Mouse (Mus musculus): ENCODE results near the gene Gm30083.

Gene Gm30083

GRCm38 (mm10) chr14:34015063-34015462 is at the start of gene Gm30083:
TSS of gene Gm30083 (minus strand) at chr14:34015182.
- no peak for DNase-seq

DNA sequence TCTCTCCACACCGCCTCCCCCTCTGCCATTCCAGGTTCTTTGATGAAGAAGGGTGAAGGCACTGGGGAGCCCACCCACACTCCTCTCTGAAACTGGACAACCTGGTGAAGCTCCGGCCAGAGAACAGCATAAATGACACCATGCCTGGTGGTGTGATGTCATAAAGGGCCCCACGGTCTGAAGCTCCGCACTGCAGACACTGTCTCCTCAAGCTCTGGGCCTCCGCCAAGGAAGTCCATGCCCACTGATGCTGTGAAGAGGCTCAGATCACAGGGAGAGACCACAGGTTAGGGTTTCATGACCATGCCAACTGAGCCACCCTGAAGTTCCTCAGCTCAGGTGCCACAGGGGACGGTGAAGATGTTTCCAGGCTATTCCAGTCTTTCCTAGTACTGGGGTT is 37.5 kb upstream of the Gm30083 start, which contains the start of gene Antxrl:
Antxrl (plus strand) TSS at position 192 of the 400 bp plus-strand sequence.
- no peak for DNase-seq

DNA sequence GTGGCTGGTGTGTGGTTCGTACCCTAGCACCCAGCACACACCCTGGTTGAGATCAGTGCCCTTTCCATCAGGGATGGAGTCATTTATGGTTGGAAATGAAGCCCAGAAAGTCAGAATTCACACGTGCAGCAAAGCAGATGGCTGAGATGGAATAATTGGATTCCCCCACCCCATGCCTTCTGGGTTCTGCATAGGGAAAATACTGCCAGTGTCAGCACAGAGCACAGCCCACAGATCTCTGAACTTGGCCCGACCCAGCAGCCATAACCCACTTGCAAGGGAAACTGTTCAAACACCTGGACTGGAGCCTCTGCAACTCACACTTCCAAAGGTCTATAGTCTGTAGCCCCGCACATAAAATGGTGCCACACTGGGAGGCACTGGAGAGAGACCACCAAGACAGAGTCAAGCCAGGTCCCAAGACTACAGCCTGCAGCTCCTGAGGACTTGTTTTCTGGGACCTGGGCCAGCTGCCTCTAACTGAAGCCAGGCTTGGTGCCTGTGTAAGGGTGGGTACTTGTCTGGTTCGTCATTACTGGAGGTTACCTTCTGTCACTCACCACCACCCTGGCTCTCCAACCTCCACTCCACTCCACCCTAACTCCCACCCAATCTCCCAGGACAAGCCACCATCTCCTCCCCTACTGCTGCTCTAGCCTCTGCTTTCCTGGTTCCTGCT is 35.3 kb upstream of the Gm30083 start:
- no peak for DNase-seq

GRCm38 (mm10) chr14:34043341-34043740 is 28.4 kb upstream of the Gm30083 start:
- no peak for DNase-seq

DNA sequence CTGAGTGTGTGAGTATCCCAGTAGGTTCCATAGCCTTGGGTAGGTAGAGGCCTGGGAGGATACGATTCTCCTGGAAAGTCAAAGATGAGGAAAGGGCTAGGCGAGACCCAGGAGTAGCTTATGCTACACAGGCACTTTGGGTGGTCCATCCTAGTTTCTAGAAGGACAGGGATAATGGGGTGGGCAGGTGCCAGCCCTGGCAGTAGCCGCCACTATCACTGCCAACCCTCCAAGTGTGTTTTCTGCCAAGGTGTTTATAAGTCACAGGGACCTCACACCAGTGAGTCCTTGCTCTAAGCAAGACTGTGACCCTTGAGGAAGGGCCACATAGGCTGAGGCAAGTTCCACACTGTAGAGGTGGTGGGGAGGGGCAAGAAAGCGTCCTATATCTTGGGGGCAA is 26.3 kb upstream of the Gm30083 start:
- DNase-seq = no peak

DNA sequence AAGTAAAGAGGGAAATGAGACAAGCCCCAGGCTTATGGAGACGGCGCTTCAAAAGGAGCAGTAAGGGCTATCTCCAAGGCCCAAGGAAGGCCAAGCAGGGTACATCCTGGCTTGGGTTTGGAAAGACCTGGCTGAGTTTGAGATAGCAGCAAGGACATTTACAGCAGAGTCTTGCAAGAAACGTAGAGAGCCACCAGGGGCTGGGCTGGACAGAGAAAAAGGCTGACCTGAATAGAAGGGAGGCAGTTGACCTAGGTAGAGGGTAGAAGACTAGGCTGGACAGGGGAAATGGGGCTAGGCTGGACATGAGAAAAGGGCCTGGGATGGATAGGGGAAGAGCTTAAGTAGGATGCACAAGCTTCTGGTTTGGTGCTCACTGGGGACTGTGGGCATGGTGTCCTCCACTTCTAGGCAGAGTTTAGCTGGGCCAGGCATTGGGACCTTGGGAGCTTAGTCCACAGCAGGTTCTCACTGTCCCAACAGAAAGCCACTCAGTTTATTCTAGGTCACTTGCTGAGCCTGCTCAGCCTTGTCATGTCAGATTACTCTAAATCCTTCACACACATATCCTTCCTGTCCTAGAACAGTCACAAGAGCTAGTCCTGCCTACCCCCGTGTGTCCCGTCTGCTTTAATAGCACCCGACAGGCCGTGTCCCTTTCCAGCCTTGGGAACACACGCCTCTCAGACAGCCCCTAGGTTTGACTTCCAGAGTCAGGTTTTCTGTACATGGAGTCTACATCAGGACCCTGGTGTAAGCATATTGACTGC is 19.0 kb upstream of the Gm30083 start:
- DNase-seq = no peak

DNA sequence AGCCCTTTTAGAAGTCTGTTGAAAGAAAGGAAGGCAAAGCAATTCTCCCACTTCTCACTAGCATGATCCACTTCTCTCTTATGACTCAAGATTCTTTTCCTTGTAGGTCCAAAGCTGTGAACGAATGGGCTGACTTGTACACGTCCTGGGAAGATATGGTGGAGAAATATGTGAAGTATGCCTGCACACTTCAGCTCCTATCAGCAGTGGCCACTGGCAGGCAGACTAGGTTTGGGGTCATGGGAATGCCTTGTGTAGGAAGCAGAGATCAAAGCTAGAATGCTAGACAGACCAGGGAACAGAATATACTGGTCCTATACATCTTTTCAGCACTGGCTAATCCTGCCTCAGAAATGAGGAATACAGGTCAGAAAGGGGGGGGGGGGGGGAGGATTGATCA is 11.7 kb upstream of the Gm30083 start:
- DNase-seq = no peak

DNA sequence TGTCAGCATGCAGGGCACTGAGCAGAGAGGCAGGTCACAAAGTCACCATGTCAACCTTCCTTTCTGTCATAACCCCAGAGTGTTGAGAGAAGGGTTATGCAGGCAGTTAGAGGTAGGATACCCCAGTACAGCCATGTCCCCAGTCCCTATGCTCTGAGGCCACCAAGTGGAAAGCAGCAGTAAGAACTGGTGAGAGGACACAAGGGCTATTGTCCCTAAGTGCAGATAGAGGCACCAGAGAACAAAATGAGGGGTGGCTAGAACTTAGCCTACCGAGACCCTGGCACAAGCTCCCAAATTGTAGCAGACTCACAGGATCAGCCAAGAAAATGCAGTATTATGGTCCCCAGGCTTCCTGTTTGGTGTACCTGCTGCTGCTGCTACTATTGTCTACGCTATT is 2.0 kb upstream of the Gm30083 start:
- no peak for DNase-seq

DNA sequence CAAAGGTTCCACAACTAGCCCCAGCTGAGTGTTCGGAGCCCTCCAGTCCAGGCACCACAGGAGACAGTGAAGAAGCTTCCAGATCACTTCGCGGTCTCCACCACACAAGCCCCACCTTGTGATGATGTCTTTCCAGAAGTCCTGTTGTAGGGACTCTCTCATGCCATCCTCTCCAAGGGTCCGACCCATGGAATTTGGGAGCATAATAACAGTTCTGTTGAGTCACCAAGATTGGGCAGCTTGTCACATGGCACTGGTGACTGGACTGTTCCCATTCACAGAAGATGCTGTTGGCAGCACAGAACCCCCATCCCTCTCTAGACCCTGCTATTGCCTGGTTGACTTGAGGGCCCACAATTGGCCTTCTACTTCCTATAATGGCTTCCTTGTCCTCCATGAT is 1.4 kb upstream of the Gm30083 start, which contains the start of gene Gm5460:
Gm5460 (plus strand) TSS at position 378 of the 400 bp plus-strand sequence.
- no peak for DNase-seq

- no peak for DNase-seq
Measured at GRCm38 (mm10) chr14:34002358-34002757, 12.6 kb downstream of the Gm30083 start.

DNA sequence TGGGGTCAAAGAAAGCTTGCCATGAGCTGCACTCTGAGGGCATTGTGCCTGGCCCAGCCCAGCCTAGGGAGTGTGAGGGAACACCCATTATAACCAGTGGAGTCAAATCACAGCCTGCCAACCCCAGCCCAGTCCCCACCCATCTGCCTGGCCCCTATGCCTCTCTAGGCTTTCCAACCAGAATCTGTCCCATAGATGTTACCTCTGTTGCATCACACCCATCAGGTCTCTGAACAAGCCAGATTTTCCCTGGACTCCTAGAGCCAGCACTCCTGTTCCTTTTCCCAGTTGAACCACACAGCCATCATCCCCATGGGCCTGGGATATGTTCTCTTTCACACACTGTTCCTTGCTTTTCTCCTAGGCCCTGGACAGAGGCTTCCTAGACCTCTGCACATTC is 13.5 kb downstream of the Gm30083 start:
- no peak for DNase-seq

- no peak for DNase-seq
Measured at GRCm38 (mm10) chr14:34000076-34000475, 14.9 kb downstream of the Gm30083 start.

- DNase-seq = no peak
Measured at GRCm38 (mm10) chr14:33997427-33997826, 17.6 kb downstream of the Gm30083 start.

GRCm38 (mm10) chr14:33993521-33994289 is 21.3 kb downstream of the Gm30083 start:
- peak in 1 of 2 experiments; percentile 38 for DNase-seq

DNA sequence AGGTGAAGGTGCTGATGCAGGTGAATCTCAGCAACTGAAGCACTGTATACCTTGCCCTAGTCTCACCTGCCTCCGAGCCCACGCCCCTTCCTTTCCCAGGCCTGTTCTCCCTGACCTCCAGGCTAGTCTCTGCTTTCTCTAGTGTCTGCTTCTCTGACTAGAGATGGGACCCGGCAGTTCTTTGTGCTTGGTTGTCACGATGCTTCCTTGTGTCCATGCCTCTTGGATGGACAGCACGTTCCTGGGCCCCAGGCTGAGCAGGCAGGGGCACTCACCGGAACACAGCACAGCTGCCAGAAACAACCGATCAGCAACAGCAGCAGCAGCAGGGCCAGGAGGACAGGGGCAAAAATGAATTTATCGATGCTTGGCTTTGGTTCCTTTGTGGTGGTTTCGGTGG is 21.9 kb downstream of the Gm30083 start:
- no peak for DNase-seq

- DNase-seq = no peak
Measured at GRCm38 (mm10) chr14:33991971-33992370, 23.0 kb downstream of the Gm30083 start.

GRCm38 (mm10) chr14:33989201-33989600 is 25.8 kb downstream of the Gm30083 start:
- no peak for DNase-seq

DNA sequence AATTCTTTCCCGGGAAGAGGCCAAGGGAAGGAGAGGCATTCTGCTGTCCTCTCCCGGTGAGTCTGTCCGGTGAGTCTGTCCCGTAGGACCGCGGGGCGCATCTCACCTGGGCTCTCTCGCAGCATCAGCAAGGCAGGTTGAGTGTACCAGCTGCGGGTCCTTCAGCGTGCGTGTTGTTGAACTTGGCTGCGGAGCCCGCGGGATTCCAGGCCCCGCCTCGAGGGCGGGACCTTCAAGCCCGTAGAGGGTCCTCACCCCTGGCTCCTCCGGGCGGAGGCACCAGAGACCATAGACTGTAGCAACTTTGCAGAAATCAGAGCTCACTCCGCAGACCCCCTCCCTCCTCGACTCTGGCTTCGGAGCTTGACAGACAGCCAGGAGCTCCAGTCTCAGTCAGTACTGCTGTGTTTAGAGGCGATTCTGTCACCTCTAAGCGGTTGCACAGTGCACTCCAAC is 36.4 kb downstream of the Gm30083 start, which contains the start of gene Zfp488:
Zfp488 (minus strand) TSS at position 161 of the 456 bp plus-strand sequence.
- no peak for DNase-seq

DNA sequence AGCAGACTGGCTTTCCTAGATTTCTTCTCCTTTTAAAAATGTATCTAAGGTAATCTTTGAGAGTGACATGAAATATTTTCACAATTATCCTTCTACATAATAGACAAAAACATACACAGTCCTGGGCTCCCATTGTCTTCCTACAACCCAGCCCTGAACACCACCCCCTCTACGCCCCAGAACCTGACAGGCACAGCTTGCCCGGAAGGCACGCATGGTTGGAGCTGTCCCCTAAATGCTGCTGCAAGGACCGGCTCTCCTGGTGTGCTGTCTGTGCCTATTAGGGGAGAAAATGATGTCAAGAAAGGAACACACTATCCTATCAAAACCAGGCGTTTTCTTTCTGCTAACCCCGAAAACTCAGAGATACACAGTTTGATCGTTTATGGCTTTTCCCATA is 37.2 kb downstream of the Gm30083 start:
- no peak for DNase-seq

- DNase-seq = no peak
Measured at GRCm38 (mm10) chr14:33974752-33975151, 40.2 kb downstream of the Gm30083 start.

GRCm38 (mm10) chr14:33972679-33973078 is 42.3 kb downstream of the Gm30083 start:
- DNase-seq = no peak

DNA sequence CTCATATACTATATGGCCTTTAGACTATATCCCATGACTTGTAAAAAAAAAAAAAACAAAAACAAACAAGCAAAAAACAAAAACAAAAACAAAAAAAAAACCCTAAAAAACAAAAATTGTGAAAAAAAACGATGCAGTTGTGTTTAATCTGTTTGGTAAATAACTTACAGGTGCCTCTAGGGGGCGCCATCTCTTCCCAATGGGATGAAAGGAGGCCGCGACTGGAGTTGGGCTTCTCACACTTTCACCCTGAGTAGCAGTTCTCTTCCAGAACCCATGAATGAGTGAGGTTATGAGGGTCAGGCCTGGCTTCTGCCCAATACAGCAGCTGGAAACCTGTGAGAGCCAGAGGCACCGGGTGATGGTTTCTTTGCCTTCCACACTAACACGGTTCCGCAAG is 49.3 kb downstream of the Gm30083 start:
- no peak for DNase-seq

- peak in 1 of 2 experiments; percentile 35 for DNase-seq
Measured at GRCm38 (mm10) chr14:33959341-33959740, 55.6 kb downstream of the Gm30083 start.

All from lung, postnatal 4 days (tissue).